Mouse (Mus musculus): ENCODE measurements around the gene Tmub2. TPM values are rescaled to one million over a fixed set of nuclear protein-coding genes. Genes with fewer than 3 reads are reported as not detected.

The Tmub2 gene
- total and polyA plus RNA-seq, 2 experiments = 18.1 to 34.2 TPM

DNA sequence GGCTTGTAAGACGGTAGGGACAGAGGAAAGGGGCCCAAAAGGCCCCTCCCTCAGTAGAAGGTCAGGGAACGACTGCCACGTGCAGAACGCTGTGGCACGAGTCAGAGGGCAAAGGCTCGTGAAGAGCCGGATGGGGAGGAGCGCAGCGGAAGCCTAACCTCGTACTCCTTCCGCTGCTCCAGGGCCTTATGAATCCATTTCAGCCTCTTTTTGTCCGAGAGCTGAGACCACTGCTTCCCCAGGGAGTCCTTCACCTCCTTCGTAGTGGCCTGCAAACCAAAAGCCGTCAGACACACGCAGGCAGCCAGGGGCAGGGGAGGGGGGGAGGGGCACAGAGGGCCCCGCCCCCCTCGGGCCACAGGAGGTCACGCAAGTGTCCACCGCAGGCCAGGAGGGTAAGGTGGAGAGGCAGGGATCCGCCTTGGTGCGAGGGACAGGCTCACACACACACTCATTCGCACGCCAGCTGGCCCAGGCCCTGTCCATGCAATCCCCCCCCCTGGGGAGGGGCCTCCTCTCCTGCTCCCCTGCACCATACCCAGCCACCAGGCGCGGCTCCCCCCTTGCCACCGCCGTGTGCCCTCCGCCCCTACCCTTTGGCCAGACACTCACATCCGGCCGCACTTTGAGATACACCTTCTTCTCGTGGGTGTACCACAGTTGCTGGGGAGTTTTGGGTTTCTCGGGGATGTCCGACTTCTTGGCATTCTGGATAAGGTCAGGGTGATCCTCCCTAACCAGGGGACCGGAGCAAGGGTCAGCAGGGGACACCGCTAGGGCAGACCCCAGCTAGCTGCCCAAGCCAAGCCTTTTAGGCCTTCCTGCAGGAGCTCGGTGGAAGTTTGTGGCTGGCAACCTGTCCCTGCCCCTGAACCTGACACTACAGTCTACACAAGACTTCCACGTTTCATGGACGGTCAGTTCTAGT is 26.3 kb downstream of the Tmub2 start:
- WGBS = 43% methylated on average over 38 of the region's 38 CpGs
- no peak for TF ChIP-seq POLR2A (IDR thresholded peaks at IDR 0.05; ENCODE audit: extremely low read depth, insufficient read depth, low read length)
- TF ChIP-seq CTCF (IDR thresholded peaks at IDR 0.05; ENCODE audit: low read depth, low read length) = no peak
- peak overlapping the region; percentile 46 for H3K9ac ChIP-seq (ENCODE audit: low read depth, low read length)
- peak; percentile 59 for DNase-seq (ENCODE audit: extremely low read depth, low read depth, low spot score)
- peaks cover under 1% of the 10 kb centered on the region; the same call in 1 of the 2 replicates for H3K79me2 ChIP-seq (ENCODE audit: control insufficient read depth, insufficient read depth, low read length)
- peaks cover 19% of the 10 kb centered on the region for H3K36me3 ChIP-seq (ENCODE audit: control insufficient read depth, insufficient read depth, low read length)
- H3K27me3 ChIP-seq (ENCODE audit: control insufficient read depth, insufficient read depth, low read length) = no peaks in the 10 kb centered on the region
- peaks cover 5% of the 10 kb centered on the region for H3K4me1 ChIP-seq (ENCODE audit: control insufficient read depth, insufficient read depth, low read length)
- H3K27ac ChIP-seq (replicated peaks; ENCODE audit: insufficient read depth, low read depth, low read length) = peak overlapping the region; percentile 56; the same call in 1 of the 2 replicates
- peak overlapping the region; percentile 22 for H3K4me3 ChIP-seq (ENCODE audit: insufficient read depth, low read depth, low read length)

GRCm38 (mm10) chr11:102311966-102312365 is 27.2 kb downstream of the Tmub2 start:
- Histone ChIP-seq H3K4me1 (ENCODE audit: control insufficient read depth, insufficient read depth, low read length) (peaks cover 8% of the 10 kb centered on the region), H3K36me3 (ENCODE audit: control insufficient read depth, insufficient read depth, low read length) (peaks cover 19% of the 10 kb centered on the region), H3K27ac (replicated peaks; ENCODE audit: insufficient read depth, low read depth, low read length) (no peak overlapping the region), H3K27me3 (ENCODE audit: control insufficient read depth, insufficient read depth, low read length) (no peaks in the 10 kb centered on the region), H3K4me3 (ENCODE audit: insufficient read depth, low read depth, low read length) (no peak overlapping the region), H3K9ac (ENCODE audit: low read depth, low read length) (no peak overlapping the region), H3K79me2 (ENCODE audit: control insufficient read depth, insufficient read depth, low read length) (peaks cover 8% of the 10 kb centered on the region)
- TF ChIP-seq CTCF (IDR thresholded peaks at IDR 0.05; ENCODE audit: low read depth, low read length) (no peak), POLR2A (IDR thresholded peaks at IDR 0.05; ENCODE audit: extremely low read depth, insufficient read depth, low read length) (no peak)
- WGBS = 94% methylated on average over 4 of the region's 4 CpGs
- no peak for DNase-seq (ENCODE audit: extremely low read depth, low read depth, low spot score)

DNA sequence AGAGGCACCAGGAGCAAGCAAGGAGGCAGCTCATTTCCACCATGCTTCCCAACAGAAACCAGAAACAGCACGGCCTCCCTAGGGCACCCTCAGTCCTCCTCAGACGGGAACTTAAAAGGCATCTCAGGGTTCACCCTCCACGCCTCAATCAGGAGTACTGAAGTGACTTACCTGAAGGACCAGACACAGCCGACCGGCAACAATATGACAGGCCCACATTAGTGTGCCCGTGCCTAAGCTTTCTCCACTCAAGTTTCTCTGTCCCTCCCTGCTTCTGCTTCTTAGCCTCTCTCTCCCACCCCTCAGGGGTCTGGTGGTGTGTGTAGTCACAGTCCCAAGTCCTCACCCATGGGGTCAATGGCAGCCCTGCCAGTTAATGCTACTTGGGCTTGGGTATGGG is 27.9 kb downstream of the Tmub2 start:
- Histone ChIP-seq H3K4me3 (ENCODE audit: insufficient read depth, low read depth, low read length) (no peak overlapping the region), H3K36me3 (ENCODE audit: control insufficient read depth, insufficient read depth, low read length) (peaks cover 14% of the 10 kb centered on the region), H3K27me3 (ENCODE audit: control insufficient read depth, insufficient read depth, low read length) (no peaks in the 10 kb centered on the region), H3K9ac (ENCODE audit: low read depth, low read length) (no peak overlapping the region), H3K27ac (replicated peaks; ENCODE audit: insufficient read depth, low read depth, low read length) (no peak overlapping the region), H3K4me1 (ENCODE audit: control insufficient read depth, insufficient read depth, low read length) (peaks cover 8% of the 10 kb centered on the region), H3K79me2 (ENCODE audit: control insufficient read depth, insufficient read depth, low read length) (peaks cover 14% of the 10 kb centered on the region)
- 94% methylated on average over 6 of the region's 6 CpGs for WGBS
- no peak for DNase-seq (ENCODE audit: extremely low read depth, low read depth, low spot score)
- TF ChIP-seq POLR2A (IDR thresholded peaks at IDR 0.05; ENCODE audit: extremely low read depth, insufficient read depth, low read length) (no peak), CTCF (IDR thresholded peaks at IDR 0.05; ENCODE audit: low read depth, low read length) (no peak)

- TF ChIP-seq CTCF (IDR thresholded peaks at IDR 0.05; ENCODE audit: low read depth, low read length) (no peak), POLR2A (IDR thresholded peaks at IDR 0.05; ENCODE audit: extremely low read depth, insufficient read depth, low read length) (no peak)
- Histone ChIP-seq H3K27me3 (ENCODE audit: control insufficient read depth, insufficient read depth, low read length) (no peaks in the 10 kb centered on the region), H3K4me3 (ENCODE audit: insufficient read depth, low read depth, low read length) (no peak overlapping the region), H3K4me1 (ENCODE audit: control insufficient read depth, insufficient read depth, low read length) (peaks cover 8% of the 10 kb centered on the region), H3K27ac (replicated peaks; ENCODE audit: insufficient read depth, low read depth, low read length) (no peak overlapping the region), H3K36me3 (ENCODE audit: control insufficient read depth, insufficient read depth, low read length) (peaks cover 13% of the 10 kb centered on the region), H3K9ac (ENCODE audit: low read depth, low read length) (no peak overlapping the region), H3K79me2 (ENCODE audit: control insufficient read depth, insufficient read depth, low read length) (peaks cover 14% of the 10 kb centered on the region)
- WGBS = 93% methylated on average over 12 of the region's 12 CpGs
- no peak for DNase-seq (ENCODE audit: extremely low read depth, low read depth, low spot score)
Observed at GRCm38 (mm10) chr11:102314321-102314720, 29.6 kb downstream of the Tmub2 start.

GRCm38 (mm10) chr11:102315690-102316571 is 31.2 kb downstream of the Tmub2 start:
- 22% methylated on average over 14 of the region's 14 CpGs for WGBS
- Histone ChIP-seq H3K27me3 (ENCODE audit: control insufficient read depth, insufficient read depth, low read length) (no peaks in the 10 kb centered on the region), H3K4me1 (ENCODE audit: control insufficient read depth, insufficient read depth, low read length) (peaks cover 9% of the 10 kb centered on the region), H3K79me2 (ENCODE audit: control insufficient read depth, insufficient read depth, low read length) (peaks cover 14% of the 10 kb centered on the region), H3K27ac (replicated peaks; ENCODE audit: insufficient read depth, low read depth, low read length) (peak overlapping the region; percentile 65), H3K4me3 (ENCODE audit: insufficient read depth, low read depth, low read length) (peak overlapping the region; percentile 78), H3K9ac (ENCODE audit: low read depth, low read length) (peak overlapping the region; percentile 64), H3K36me3 (ENCODE audit: control insufficient read depth, insufficient read depth, low read length) (peaks cover 13% of the 10 kb centered on the region)
- no peak for TF ChIP-seq CTCF (IDR thresholded peaks at IDR 0.05; ENCODE audit: low read depth, low read length)
- no peak for TF ChIP-seq POLR2A (IDR thresholded peaks at IDR 0.05; ENCODE audit: extremely low read depth, insufficient read depth, low read length)
- no peak for DNase-seq (ENCODE audit: extremely low read depth, low read depth, low spot score)
